In genomic region chr2:44124093-44124492, GRCm38 (mm10) we compare ENCODE assay signal across 23 mouse cellular contexts.
"Had no signal": no experiment of that assay in that cellular context is flagged by ENCODE, and none has a peak within 500 bp of the region (broad histone marks: within the 10 kb centered on the region; RNA-seq: fewer than 3 reads in every experiment).

No protein-coding gene starts in this region.

- H3K9ac ChIP-seq: intestine, embryonic 15.5 days; limb, embryonic 12.5 days; liver, embryonic 13.5 days; neural tube, embryonic 12.5 days; neural tube, embryonic 15.5 days had no signal

- H3K36me3 ChIP-seq: intestine, embryonic 15.5 days; limb, embryonic 12.5 days; liver, embryonic 13.5 days; midbrain, embryonic 10.5 days; neural tube, embryonic 12.5 days; neural tube, embryonic 15.5 days had no signal

- ATAC-seq: intestine, embryonic 15.5 days had no signal

- H3K9me3 ChIP-seq: intestine, embryonic 15.5 days; limb, embryonic 12.5 days; liver, embryonic 13.5 days; megakaryocyte, embryonic 14.5 days; midbrain, embryonic 10.5 days; neural tube, embryonic 12.5 days; neural tube, embryonic 15.5 days had no signal

- H3K4me2 ChIP-seq: intestine, embryonic 15.5 days; limb, embryonic 12.5 days; liver, embryonic 13.5 days; neural tube, embryonic 12.5 days; neural tube, embryonic 15.5 days had no signal

- H3K4me3 ChIP-seq: intestine, embryonic 15.5 days; layer of hippocampus, adult 2 months; left cerebral cortex, adult 2 months; limb, embryonic 12.5 days; liver, embryonic 13.5 days; megakaryocyte, embryonic 14.5 days; midbrain, embryonic 10.5 days; neural tube, embryonic 12.5 days; neural tube, embryonic 15.5 days had no signal

- H3K27ac ChIP-seq: intestine, embryonic 15.5 days; kidney, postnatal 0 days; layer of hippocampus, adult 2 months; left cerebral cortex, adult 2 months; liver, embryonic 13.5 days; midbrain, embryonic 10.5 days; neural tube, embryonic 12.5 days; neural tube, embryonic 15.5 days; stomach, postnatal 0 days had no signal

- H3K4me1 ChIP-seq: intestine, embryonic 15.5 days; liver, embryonic 13.5 days; megakaryocyte, embryonic 14.5 days; midbrain, embryonic 10.5 days; neural tube, embryonic 12.5 days; neural tube, embryonic 15.5 days had no signal

- DNase-seq: kidney, adult 11 months; kidney, adult 8-10 months; kidney, postnatal 25 days; layer of hippocampus, postnatal 36 days; liver, embryonic 13.5 days; lung, postnatal 14 days; midbrain, embryonic 14.5 days; right cerebral cortex, adult 18-20 months; right cerebral cortex, postnatal 14 days; right cerebral cortex, postnatal 4 days; thymus, adult 2 months; thymus, postnatal 14 days; thymus, postnatal 4 days had no signal

- H3K27me3 ChIP-seq: intestine, embryonic 15.5 days; limb, embryonic 12.5 days; liver, embryonic 13.5 days; megakaryocyte, embryonic 14.5 days; neural tube, embryonic 12.5 days; neural tube, embryonic 15.5 days had no signal
